Mouse (Mus musculus): ENCODE data around the gene Map3k3.

Gene Map3k3

GRCm38 (mm10) chr11:106158930-106159215 lies 74.5 kb downstream of the Map3k3 start:
- no peak for DNase-seq (ENCODE audit: low spot score in 2 of 2)

GRCm38 (mm10) chr11:106159216-106159920 lies 75.0 kb downstream of the Map3k3 start:
- no peak for DNase-seq (ENCODE audit: low spot score in 2 of 2)

- DNase-seq (ENCODE audit: low spot score in 2 of 2): peak; percentile 55 to 63
Measured at GRCm38 (mm10) chr11:106159921-106160840, 75.8 kb downstream of the Map3k3 start.

GRCm38 (mm10) chr11:106160841-106161721 lies 76.7 kb downstream of the Map3k3 start, which contains the start of the genes Gm10840 and Limd2:
Gene Gm10840, plus strand, starts transcription at chr11:106160850.
Gene Limd2, minus strand, starts transcription at chr11:106160860.
- peak in 1 of 2 experiments; percentile 20 for DNase-seq (ENCODE audit: low spot score in 2 of 2)

- no peak for DNase-seq (ENCODE audit: low spot score in 2 of 2)
Measured at GRCm38 (mm10) chr11:106162237-106162636, 77.8 kb downstream of the Map3k3 start.

GRCm38 (mm10) chr11:106163546-106163945 lies 79.1 kb downstream of the Map3k3 start:
- no peak for DNase-seq (ENCODE audit: low spot score in 2 of 2)

GRCm38 (mm10) chr11:106164601-106165180 lies 80.3 kb downstream of the Map3k3 start:
- DNase-seq (ENCODE audit: low spot score in 2 of 2): no peak

GRCm38 (mm10) chr11:106167435-106167834 lies 83.0 kb downstream of the Map3k3 start:
- no peak for DNase-seq (ENCODE audit: low spot score in 2 of 2)

GRCm38 (mm10) chr11:106170807-106171206 lies 86.4 kb downstream of the Map3k3 start:
- DNase-seq (ENCODE audit: low spot score in 2 of 2): no peak

- no peak for DNase-seq (ENCODE audit: low spot score in 2 of 2)
Measured at GRCm38 (mm10) chr11:106173228-106173627, 88.8 kb downstream of the Map3k3 start.

- peak in 1 of 2 experiments; percentile 29 for DNase-seq (ENCODE audit: low spot score in 2 of 2)
Measured at GRCm38 (mm10) chr11:106174372-106174771, 90.0 kb downstream of the Map3k3 start.

- DNase-seq (ENCODE audit: low spot score in 2 of 2): no peak
Measured at GRCm38 (mm10) chr11:106175081-106175480, 90.7 kb downstream of the Map3k3 start.

- DNase-seq (ENCODE audit: low spot score in 2 of 2): no peak
Measured at GRCm38 (mm10) chr11:106176372-106176771, 92.0 kb downstream of the Map3k3 start.

- no peak for DNase-seq (ENCODE audit: low spot score in 2 of 2)
Measured at GRCm38 (mm10) chr11:106178036-106178782, 93.8 kb downstream of the Map3k3 start.

- no peak for DNase-seq (ENCODE audit: low spot score in 2 of 2)
Measured at GRCm38 (mm10) chr11:106179711-106180448, 95.5 kb downstream of the Map3k3 start.

GRCm38 (mm10) chr11:106180449-106180801 lies 96.0 kb downstream of the Map3k3 start:
- no peak for DNase-seq (ENCODE audit: low spot score in 2 of 2)

GRCm38 (mm10) chr11:106187326-106187725 lies 102.9 kb downstream of the Map3k3 start:
- DNase-seq (ENCODE audit: low spot score in 2 of 2): no peak

- DNase-seq (ENCODE audit: low spot score in 2 of 2): no peak
Measured at GRCm38 (mm10) chr11:106191716-106192115, 107.3 kb downstream of the Map3k3 start.

- DNase-seq (ENCODE audit: low spot score in 2 of 2): no peak
Measured at GRCm38 (mm10) chr11:106192241-106192640, 107.8 kb downstream of the Map3k3 start.
